Mouse (Mus musculus) forebrain, embryonic 16.5 days (tissue): ENCODE data around the gene Gm28048. TPM values are rescaled to one million over a fixed set of nuclear protein-coding genes. Genes with fewer than 3 reads are reported as not detected.

Source experiments
- ATAC-seq: fragments of 200-750 bp; cut with Nextera tagmentation; 2 replicates; pipeline ENCODE4 v1.8.0; 2017; ENCODE audit warnings: mild to moderate bottlenecking, moderate library complexity
- H3K27ac ChIP-seq: fragments of 300-500 bp; sonication (generic); 2 replicates; pipeline ENCODE4 v1.5.1; 2014; ENCODE audit warnings: low read length, control low read depth
- H3K27me3 ChIP-seq: fragments of 300-500 bp; sonication (generic); replicated peaks from 2 replicates; pipeline ENCODE4 v1.6.1; 2014; ENCODE audit warnings: low read length; ENCODE audit not compliant: control insufficient read depth, insufficient read depth
- H3K36me3 ChIP-seq: fragments of 300-500 bp; sonication (generic); 2 replicates; pipeline ENCODE4 v1.6.1; 2014; ENCODE audit not compliant: control insufficient read depth, insufficient read depth
- H3K4me1 ChIP-seq: fragments of 300-500 bp; sonication (generic); replicated peaks from 2 replicates; pipeline ENCODE4 v1.6.1; 2014; ENCODE audit warnings: low read length; ENCODE audit not compliant: control insufficient read depth, insufficient read depth
- H3K4me2 ChIP-seq: fragments of 300-500 bp; sonication (generic); 2 replicates; pipeline ENCODE4 v1.6.1; 2014; ENCODE audit warnings: mild to moderate bottlenecking, low read length, control low read depth
- H3K4me3 ChIP-seq: fragments of 300-500 bp; sonication (generic); replicated peaks from 2 replicates; pipeline ENCODE4 v1.5.1; 2014; ENCODE audit warnings: mild to moderate bottlenecking, low read length, control low read depth
- H3K9ac ChIP-seq: fragments of 300-500 bp; sonication (generic); replicated peaks from 2 replicates; pipeline ENCODE4 v1.6.1; 2014; ENCODE audit warnings: low read depth, low read length, control low read depth
- H3K9me3 ChIP-seq: fragments of 300-500 bp; sonication (generic); 2 replicates; pipeline ENCODE4 v1.6.1; 2016; ENCODE audit warnings: low read length; ENCODE audit not compliant: control insufficient read depth
- WGBS: fragments of 180-500 bp; shearing (Covaris S2); extraction: QIAGEN DNeasy Blood & Tissue Kit; methylation state at CpG from one replicate; pipeline ENCODE4 v1.1.7; 2014; 5-methylcytosine and 5-hydroxymethylcytosine counted together
- polyA plus RNA-seq: library from polyadenylated mRNA; unstranded; fragments of >200 nt; fragmentation: Nextera tagmentation; extraction: Ambion mirVana; gene quantifications from 2 replicates; pipeline ENCODE4 v1.2.1, GENCODE M21; 2015

The Gm28048 gene
- polyA plus RNA-seq, 1 experiment from 2014 or later, result 3.0 TPM

DNA sequence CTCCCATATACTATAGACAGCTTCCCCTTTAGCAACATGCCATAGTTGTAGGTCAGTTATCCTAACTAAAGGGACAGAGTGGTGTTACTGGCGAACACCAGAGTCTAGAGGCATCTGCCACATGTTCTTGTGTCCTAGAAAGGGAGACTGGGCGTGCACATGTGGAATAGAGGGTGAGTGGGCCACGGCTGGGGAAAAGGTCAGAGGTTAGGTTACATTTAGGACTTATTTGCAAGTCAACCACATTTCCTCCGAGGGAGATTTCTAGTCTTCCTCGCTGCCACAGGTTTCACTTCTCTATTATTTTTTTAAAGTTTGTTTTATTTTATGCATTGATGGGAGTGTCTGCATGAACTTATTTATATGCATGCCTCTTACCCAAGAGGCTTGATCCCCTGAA, 163.5 kb downstream of the Gm28048 start:
- Histone ChIP-seq H3K9me3 (no peaks in the 10 kb centered on the region), H3K27me3 (no peaks in the 10 kb centered on the region), H3K36me3 (no peaks in the 10 kb centered on the region), H3K4me1 (no peaks in the 10 kb centered on the region), H3K4me3 (no peak overlapping the region), H3K4me2 (no peak overlapping the region), H3K9ac (no peak overlapping the region), H3K27ac (no peak overlapping the region)
- 81% methylated on average over 5 of the region's 5 CpGs for WGBS
- ATAC-seq, result no peak

DNA sequence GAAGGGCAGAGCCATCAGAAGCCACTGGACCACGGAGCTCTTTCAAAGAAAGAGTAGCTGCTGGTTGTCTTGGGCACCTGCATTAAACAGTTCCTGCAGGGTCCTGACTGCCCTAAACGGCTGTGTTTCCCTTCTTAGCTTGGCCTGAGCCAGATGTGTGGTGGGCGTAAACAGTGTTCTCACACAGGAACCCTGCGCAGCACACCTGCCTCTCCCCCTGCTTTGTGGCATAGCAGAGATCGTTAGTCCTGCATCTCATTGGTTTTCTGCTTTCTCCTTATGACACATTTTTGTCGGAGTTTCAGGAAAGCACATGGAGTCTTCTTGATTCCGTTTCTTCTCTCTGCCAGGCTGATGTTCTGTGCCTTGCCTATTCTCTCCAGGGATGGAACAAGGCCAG, 166.0 kb downstream of the Gm28048 start:
- ATAC-seq, result no peak
- Histone ChIP-seq H3K27ac (no peak overlapping the region), H3K4me1 (no peaks in the 10 kb centered on the region), H3K4me2 (no peak overlapping the region), H3K9ac (no peak overlapping the region), H3K9me3 (no peaks in the 10 kb centered on the region), H3K36me3 (no peaks in the 10 kb centered on the region), H3K4me3 (no peak overlapping the region), H3K27me3 (no peaks in the 10 kb centered on the region)
- 79% methylated on average over 7 of the region's 7 CpGs for WGBS

DNA sequence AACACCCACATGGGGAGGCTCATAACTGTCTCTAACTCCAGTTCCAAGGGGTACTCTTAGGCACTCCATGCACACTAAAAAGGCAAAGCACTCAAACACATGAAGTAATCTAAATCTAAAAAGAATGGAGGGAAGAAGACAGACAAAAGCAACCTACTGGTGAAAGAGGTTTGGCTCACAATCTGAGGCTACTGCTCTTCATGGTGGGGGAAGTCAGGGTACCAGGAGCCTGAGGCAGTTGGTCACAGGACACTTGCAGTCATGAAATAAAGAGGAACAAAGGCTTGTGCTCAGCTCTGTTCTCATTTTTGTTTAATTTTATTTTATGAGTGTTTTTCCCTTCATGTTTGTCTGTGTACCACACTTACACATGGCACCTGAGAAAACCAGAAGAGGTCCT, 166.7 kb downstream of the Gm28048 start:
- Histone ChIP-seq H3K36me3 (no peaks in the 10 kb centered on the region), H3K27ac (no peak overlapping the region), H3K4me3 (no peak overlapping the region), H3K4me2 (no peak overlapping the region), H3K9me3 (no peaks in the 10 kb centered on the region), H3K27me3 (no peaks in the 10 kb centered on the region), H3K4me1 (no peaks in the 10 kb centered on the region), H3K9ac (no peak overlapping the region)
- no peak for ATAC-seq

DNA sequence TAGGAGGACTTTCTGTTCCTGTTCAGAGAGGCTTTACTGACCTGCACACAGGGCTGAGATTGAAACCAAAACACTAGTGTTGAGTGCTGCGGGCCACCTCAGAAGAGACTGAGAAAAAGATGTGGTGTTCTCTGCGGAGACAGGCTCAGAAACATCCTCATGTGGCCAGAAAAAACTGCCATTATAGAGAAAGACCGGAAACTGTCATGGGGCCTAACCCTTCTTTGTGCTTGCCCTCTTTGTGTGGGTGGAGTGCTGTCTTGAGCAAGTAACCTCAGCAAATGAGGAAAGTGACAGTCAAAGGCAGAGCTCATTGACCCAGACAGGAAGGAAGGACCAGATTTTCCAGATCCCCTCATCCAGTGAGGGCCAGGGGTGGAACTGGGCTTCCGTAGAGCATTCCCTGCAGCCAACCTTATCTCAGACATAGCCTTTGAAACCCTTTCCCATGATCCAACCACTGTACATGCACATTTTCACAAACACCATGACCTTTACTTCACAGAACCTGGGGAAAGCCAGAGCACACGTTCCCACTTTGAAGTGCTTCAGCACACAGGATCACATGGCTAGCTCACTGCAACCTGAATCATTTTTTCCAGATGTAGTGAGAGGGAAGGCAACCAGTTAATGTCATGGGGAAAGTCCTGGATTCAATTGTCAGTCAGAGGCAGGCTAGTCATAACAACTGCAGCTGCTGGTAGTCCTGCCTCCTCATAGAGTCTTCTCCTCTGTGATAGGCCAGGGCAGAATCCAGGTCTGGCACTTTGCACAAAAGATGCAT, 167.8 kb downstream of the Gm28048 start:
- Histone ChIP-seq H3K36me3 (no peaks in the 10 kb centered on the region), H3K4me3 (no peak overlapping the region), H3K27ac (no peak overlapping the region), H3K9ac (no peak overlapping the region), H3K4me2 (no peak overlapping the region), H3K27me3 (no peaks in the 10 kb centered on the region), H3K9me3 (no peaks in the 10 kb centered on the region), H3K4me1 (no peaks in the 10 kb centered on the region)
- 85% methylated on average over 5 of the region's 5 CpGs for WGBS
- no peak for ATAC-seq

DNA sequence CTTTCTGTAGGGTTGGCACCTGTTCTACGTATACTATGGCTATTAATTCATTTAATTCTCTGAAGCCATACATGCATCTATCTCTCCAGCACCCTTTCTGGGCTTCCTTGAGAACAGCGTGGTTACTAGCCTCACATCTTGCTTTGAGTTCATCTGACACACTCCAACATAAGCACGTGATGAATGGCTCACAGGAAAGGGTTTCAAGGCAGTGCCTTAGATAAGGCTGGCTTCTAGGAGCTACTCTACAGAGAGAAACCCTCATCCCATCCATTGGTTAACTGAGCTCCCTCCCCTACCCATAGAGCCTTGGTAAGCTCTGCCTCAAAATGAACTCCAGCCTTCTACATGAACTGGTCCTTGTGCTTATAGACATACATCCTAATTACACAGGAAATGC, 168.5 kb downstream of the Gm28048 start:
- WGBS, result 83% methylated on average over 3 of the region's 3 CpGs
- H3K9me3 ChIP-seq, result no peaks in the 10 kb centered on the region
- no peak overlapping the region for H3K9ac ChIP-seq
- H3K36me3 ChIP-seq, result no peaks in the 10 kb centered on the region
- H3K27ac ChIP-seq, result no peak overlapping the region
- H3K27me3 ChIP-seq, result no peaks in the 10 kb centered on the region
- ATAC-seq, result no peak
- H3K4me2 ChIP-seq, result no peak overlapping the region
- H3K4me1 ChIP-seq, result no peaks in the 10 kb centered on the region
- H3K4me3 ChIP-seq, result no peak overlapping the region

DNA sequence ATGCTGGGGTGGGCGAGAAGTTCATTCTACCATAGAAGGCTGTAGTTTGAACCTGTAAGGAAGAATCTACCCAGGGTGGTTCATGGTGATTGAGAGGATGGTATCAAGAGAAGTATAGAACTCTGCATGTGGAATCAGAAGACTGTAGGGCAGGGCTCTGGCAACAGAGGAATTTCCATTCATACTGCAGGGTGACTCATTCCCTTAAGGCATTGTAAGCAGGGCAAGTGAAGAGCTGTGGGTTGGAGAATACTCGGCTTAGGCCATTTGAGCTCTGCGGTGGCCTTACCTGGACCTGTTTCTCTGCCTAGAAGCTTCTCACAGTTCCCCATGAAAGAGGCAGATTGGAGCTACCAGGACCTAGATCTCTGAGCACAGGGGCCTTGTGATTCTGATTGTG, 170.5 kb downstream of the Gm28048 start:
- no peak for ATAC-seq
- WGBS, result 92% methylated on average over 3 of the region's 3 CpGs
- H3K27ac ChIP-seq, result no peak overlapping the region

DNA sequence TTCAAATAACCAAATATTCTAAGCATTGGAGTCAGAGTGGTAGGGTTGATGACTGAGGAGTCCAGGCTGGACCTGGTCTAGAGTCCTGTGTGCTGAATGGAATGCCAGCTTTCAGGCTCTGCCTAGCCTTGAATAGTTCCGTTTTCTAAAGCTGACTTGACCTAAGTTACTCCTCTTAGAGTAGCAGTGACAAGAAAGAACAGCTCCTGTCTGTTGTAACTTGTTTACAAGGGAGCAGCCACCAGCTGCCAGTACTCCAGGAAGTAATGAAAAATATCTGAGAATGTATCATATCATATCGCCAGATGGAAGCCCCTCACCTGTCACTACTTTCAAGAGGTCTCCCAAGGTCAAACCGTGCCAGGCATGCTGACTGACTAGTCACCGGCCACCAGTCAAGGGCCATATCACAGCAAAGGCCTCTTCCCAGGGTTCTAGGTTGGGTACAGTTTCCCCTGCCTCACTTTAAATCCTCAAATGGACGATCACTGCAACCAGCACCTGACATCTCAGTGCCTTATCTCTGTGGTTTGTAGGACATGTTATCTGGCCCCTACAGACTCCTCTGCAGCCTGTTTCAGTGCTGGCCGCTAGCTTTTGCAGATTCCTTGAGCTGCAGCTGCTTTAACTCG, 172.3 kb downstream of the Gm28048 start:
- no peaks in the 10 kb centered on the region for H3K36me3 ChIP-seq
- H3K9ac ChIP-seq, result no peak overlapping the region
- H3K4me3 ChIP-seq, result no peak overlapping the region
- H3K27ac ChIP-seq, result no peak overlapping the region
- H3K9me3 ChIP-seq, result no peaks in the 10 kb centered on the region
- H3K4me2 ChIP-seq, result no peak overlapping the region
- no peak for ATAC-seq
- H3K27me3 ChIP-seq, result no peaks in the 10 kb centered on the region
- 87% methylated on average over 7 of the region's 7 CpGs for whole genome bisulfite sequencing
- H3K4me1 ChIP-seq, result no peaks in the 10 kb centered on the region

More for the DNA sequence above, 170.5 kb downstream of the Gm28048 start:
- Histone ChIP-seq H3K4me1 (no peaks in the 10 kb centered on the region), H3K9me3 (no peaks in the 10 kb centered on the region), H3K9ac (no peak overlapping the region), H3K4me3 (no peak overlapping the region), H3K36me3 (no peaks in the 10 kb centered on the region), H3K4me2 (no peak overlapping the region), H3K27me3 (no peaks in the 10 kb centered on the region)

DNA sequence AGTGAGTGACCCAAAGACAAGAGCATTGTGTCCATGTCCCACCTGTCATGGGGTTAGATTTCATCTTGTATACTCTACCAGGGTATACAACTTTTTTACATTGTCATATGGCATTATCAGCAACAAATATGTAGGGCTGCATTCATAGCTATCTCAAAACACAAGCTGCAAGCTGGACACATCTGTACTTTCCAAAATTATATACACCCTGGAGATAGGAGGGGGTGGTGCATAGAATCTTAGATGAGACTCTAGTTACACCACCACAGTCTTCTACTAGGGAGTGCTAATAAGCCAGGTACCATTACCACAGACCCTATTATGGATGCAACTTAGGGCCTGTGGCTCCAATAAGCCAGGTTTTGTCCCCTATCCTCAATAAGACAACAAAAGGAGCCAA, 173.8 kb downstream of the Gm28048 start:
- no peak overlapping the region for H3K27ac ChIP-seq
- no peaks in the 10 kb centered on the region for H3K4me1 ChIP-seq
- ATAC-seq, result no peak
- H3K9me3 ChIP-seq, result no peaks in the 10 kb centered on the region
- no peaks in the 10 kb centered on the region for H3K36me3 ChIP-seq
- H3K4me3 ChIP-seq, result no peak overlapping the region
- no peak overlapping the region for H3K4me2 ChIP-seq
- H3K9ac ChIP-seq, result no peak overlapping the region
- H3K27me3 ChIP-seq, result no peaks in the 10 kb centered on the region

DNA sequence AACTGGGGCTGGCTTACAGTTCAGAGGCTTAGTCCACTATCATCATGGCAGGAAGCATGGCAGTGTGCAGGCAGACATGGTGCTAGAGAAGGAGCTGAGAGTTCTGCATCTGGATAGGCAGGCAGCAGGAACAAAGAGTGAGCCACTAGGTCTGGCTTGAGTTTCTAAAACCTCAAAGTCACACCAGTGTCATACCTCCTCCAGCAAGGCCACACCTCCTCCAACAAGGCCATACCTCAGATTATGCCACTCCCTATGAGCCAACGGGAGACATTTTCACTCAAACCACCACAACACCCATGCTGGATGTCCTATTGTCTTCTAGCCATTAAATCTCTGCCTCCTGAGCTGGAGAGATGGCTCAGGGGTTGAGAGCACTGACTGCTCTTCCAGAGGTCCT, 176.7 kb downstream of the Gm28048 start:
- WGBS, result 92% methylated on average over 1 of the region's 1 CpGs
- Histone ChIP-seq H3K4me3 (no peak overlapping the region), H3K4me2 (no peak overlapping the region), H3K9me3 (no peaks in the 10 kb centered on the region), H3K36me3 (no peaks in the 10 kb centered on the region), H3K27ac (no peak overlapping the region), H3K27me3 (no peaks in the 10 kb centered on the region), H3K4me1 (no peaks in the 10 kb centered on the region; the same call in 1 of the 2 replicates), H3K9ac (no peak overlapping the region)
- no peak for ATAC-seq
